Mouse (Mus musculus) neural tube, embryonic 15.5 days (tissue): ENCODE measurements at regions not wholly inside any gene's neighbourhood (a gene's known extent, or its start where the extent isn't known, plus 50 kb on each side); places are given as distances from the start of the nearest gene placed in this dataset.

Experiments
- ATAC-seq: fragments of 200-750 bp; cut with Nextera tagmentation; 2 replicates; pipeline ENCODE4 v1.8.0; 2017; ENCODE audit warnings: mild to moderate bottlenecking, moderate TSS enrichment, moderate library complexity; ENCODE audit not compliant: low FRiP score
- H3K27ac ChIP-seq: fragments of 300-500 bp; sonication (generic); replicated peaks from 2 replicates; pipeline ENCODE4 v1.5.1; 2015; ENCODE audit warnings: mild to moderate bottlenecking, inconsistent platforms
- H3K27me3 ChIP-seq: fragments of 300-500 bp; sonication (generic); replicated peaks from 2 replicates; pipeline ENCODE4 v1.6.1; 2015; ENCODE audit warnings: inconsistent platforms
- H3K36me3 ChIP-seq: fragments of 300-500 bp; sonication (generic); 2 replicates; pipeline ENCODE4 v1.6.1; 2015; ENCODE audit warnings: inconsistent platforms
- H3K4me1 ChIP-seq: fragments of 300-500 bp; sonication (generic); 2 replicates; pipeline ENCODE4 v1.6.1; 2015; ENCODE audit warnings: inconsistent platforms
- H3K4me2 ChIP-seq: fragments of 300-500 bp; sonication (generic); 2 replicates; pipeline ENCODE4 v1.6.1; 2015; ENCODE audit warnings: inconsistent platforms, mild to moderate bottlenecking, moderate library complexity
- H3K4me3 ChIP-seq: fragments of 300-500 bp; sonication (generic); replicated peaks from 2 replicates; pipeline ENCODE4 v1.5.1; 2015; ENCODE audit warnings: mild to moderate bottlenecking, inconsistent platforms
- H3K9ac ChIP-seq: fragments of 300-500 bp; sonication (generic); replicated peaks from 2 replicates; pipeline ENCODE4 v1.6.1; 2015; ENCODE audit warnings: mild to moderate bottlenecking, inconsistent platforms
- H3K9me3 ChIP-seq: fragments of 300-500 bp; sonication (generic); replicated peaks from 2 replicates; pipeline ENCODE4 v1.6.1; 2016; ENCODE audit warnings: inconsistent platforms
- WGBS: fragments of 180-500 bp; shearing (Covaris S2); methylation state at CpG from one replicate; pipeline ENCODE4 v1.1.7; 2015; ENCODE audit warnings: mixed read lengths; 5-methylcytosine and 5-hydroxymethylcytosine counted together

DNA sequence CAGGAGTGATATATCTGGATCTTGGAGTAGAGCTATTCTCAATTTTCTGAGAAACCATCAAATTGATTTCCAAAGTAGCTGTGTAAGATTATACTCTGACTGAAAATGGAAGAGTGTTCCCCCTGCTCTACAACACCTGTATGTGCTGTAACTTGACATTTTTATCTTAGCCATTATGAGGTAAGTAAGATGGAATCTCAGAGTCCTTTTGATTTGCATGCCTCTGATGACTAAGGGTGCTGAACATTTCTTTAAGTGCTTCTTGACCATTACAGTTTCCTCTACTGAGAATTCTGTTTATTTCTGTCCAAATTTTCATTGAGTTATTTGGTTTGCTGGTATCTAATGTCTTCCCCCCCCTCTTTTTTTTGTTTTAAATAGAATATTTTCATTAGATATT lies 343.0 kb downstream of the Adcyap1 start:
- no peak overlapping the region for H3K27ac ChIP-seq

GRCm38 (mm10) chr17:93550339-93550738 lies 351.5 kb downstream of the Adcyap1 start:
- Histone ChIP-seq H3K27ac (no peak overlapping the region), H3K4me3 (no peak overlapping the region), H3K4me2 (no peak overlapping the region), H3K4me1 (no peaks in the 10 kb centered on the region), H3K27me3 (no peaks in the 10 kb centered on the region), H3K9me3 (no peaks in the 10 kb centered on the region), H3K36me3 (no peaks in the 10 kb centered on the region), H3K9ac (no peak overlapping the region)
- ATAC-seq = no peak

More for the DNA sequence above, 343.0 kb downstream of the Adcyap1 start:
- Histone ChIP-seq H3K9me3 (no peaks in the 10 kb centered on the region), H3K4me2 (no peak overlapping the region), H3K4me1 (no peaks in the 10 kb centered on the region), H3K9ac (no peak overlapping the region), H3K27me3 (no peaks in the 10 kb centered on the region), H3K36me3 (no peaks in the 10 kb centered on the region), H3K4me3 (no peak overlapping the region)
- no peak for ATAC-seq

DNA sequence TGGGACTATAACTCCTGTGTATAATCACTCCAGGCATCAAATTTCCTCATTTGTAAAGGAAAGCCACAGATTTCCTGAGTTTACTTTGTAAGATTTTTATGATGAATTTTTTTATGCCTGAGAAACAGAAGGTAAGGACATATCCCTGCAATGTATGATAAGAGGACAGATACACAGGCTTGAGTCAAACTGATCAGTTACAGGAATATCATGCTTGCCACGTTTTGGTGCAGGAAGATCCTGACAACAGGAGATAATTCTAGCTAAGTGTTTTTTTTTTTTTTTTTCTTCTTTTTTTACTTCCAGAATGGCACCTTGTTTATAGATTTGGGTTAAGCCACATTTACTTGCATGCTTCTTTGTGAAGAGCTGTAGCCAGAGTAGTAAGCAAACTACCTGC lies 357.1 kb downstream of the Adcyap1 start:
- no peaks in the 10 kb centered on the region for H3K4me1 ChIP-seq
- no peak overlapping the region for H3K4me2 ChIP-seq
- no peak overlapping the region for H3K4me3 ChIP-seq
- H3K9me3 ChIP-seq = no peaks in the 10 kb centered on the region
- no peaks in the 10 kb centered on the region for H3K36me3 ChIP-seq
- ATAC-seq = no peak
- WGBS = 74% methylated on average over 1 of the region's 1 CpGs
- H3K27me3 ChIP-seq = no peaks in the 10 kb centered on the region
- no peak overlapping the region for H3K9ac ChIP-seq
- H3K27ac ChIP-seq = no peak overlapping the region

- 56% methylated on average over 1 of the region's 1 CpGs for WGBS
- no peak overlapping the region for H3K27ac ChIP-seq
- ATAC-seq = no peak
- no peak overlapping the region for H3K9ac ChIP-seq
- no peak overlapping the region for H3K4me3 ChIP-seq
- H3K36me3 ChIP-seq = no peaks in the 10 kb centered on the region
- no peak overlapping the region for H3K4me2 ChIP-seq
- no peaks in the 10 kb centered on the region for H3K9me3 ChIP-seq
- H3K4me1 ChIP-seq = no peaks in the 10 kb centered on the region
- H3K27me3 ChIP-seq = no peaks in the 10 kb centered on the region
These were observed 364.5 kb downstream of the Adcyap1 start for GRCm38 (mm10) chr17:93563277-93563772.

DNA sequence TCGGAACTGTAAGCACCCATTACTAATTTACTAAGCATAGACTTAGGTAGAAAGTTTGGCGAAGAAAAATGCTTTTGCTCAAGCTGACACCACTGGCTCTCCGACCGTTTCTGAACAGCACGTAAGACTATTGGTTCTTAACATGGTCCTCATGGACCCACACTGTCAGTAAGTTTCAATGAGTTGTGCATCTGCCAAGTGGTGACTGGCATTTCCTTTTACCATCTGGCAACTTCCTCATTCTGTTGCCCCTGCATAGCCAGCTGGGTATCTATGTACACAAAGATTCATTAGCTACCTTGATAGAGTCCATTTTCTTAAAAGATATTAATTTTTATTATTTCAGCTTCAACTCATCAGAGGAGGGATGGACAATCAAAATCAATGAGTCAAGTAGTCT lies 381.2 kb downstream of the Adcyap1 start:
- Histone ChIP-seq H3K9ac (no peak overlapping the region), H3K4me2 (no peak overlapping the region), H3K27me3 (no peaks in the 10 kb centered on the region), H3K27ac (no peak overlapping the region), H3K4me3 (no peak overlapping the region), H3K9me3 (no peaks in the 10 kb centered on the region), H3K36me3 (no peaks in the 10 kb centered on the region), H3K4me1 (no peaks in the 10 kb centered on the region)
- no peak for ATAC-seq
- WGBS = 88% methylated on average over 5 of the region's 5 CpGs

- Histone ChIP-seq H3K36me3 (no peaks in the 10 kb centered on the region), H3K9me3 (no peaks in the 10 kb centered on the region), H3K27ac (no peak overlapping the region), H3K4me1 (no peaks in the 10 kb centered on the region), H3K9ac (no peak overlapping the region), H3K4me3 (no peak overlapping the region), H3K4me2 (no peak overlapping the region), H3K27me3 (no peaks in the 10 kb centered on the region)
- ATAC-seq = no peak
- 94% methylated on average over 2 of the region's 2 CpGs for WGBS
These were observed 399.4 kb downstream of the Adcyap1 start for GRCm38 (mm10) chr17:93598181-93598685.

GRCm38 (mm10) chr17:93600236-93600635 lies 401.4 kb downstream of the Adcyap1 start:
- H3K4me1 ChIP-seq = no peaks in the 10 kb centered on the region
- 83% methylated on average over 3 of the region's 3 CpGs for WGBS

DNA sequence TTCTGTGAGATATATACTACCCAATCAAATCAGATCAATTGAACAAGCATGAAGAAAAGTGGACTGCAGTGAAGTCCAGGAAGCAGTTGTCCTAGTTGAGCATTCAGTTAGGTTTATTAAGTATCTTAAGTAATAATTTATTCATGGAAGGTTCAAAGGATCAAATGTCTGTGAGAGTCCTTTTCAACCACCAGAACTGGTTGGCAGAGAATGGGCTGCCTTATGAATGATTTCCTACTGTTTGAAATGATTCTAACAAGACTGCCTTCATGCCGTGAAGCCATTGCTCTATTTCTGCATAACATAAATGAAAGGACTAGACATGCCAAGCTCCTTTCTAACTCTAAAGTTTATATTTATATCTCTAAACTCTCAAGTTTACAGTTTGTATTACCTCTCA lies 410.4 kb downstream of the Adcyap1 start:
- H3K4me2 ChIP-seq = no peak overlapping the region
- no peak overlapping the region for H3K4me3 ChIP-seq
- H3K4me1 ChIP-seq = no peaks in the 10 kb centered on the region
- no peak overlapping the region for H3K9ac ChIP-seq
- no peak overlapping the region for H3K27ac ChIP-seq
- 80% methylated on average over 1 of the region's 1 CpGs for WGBS
- no peaks in the 10 kb centered on the region for H3K27me3 ChIP-seq
- ATAC-seq = no peak
- H3K36me3 ChIP-seq = no peaks in the 10 kb centered on the region
- no peaks in the 10 kb centered on the region for H3K9me3 ChIP-seq

More at GRCm38 (mm10) chr17:93600236-93600635, 401.4 kb downstream of the Adcyap1 start:
- no peak for ATAC-seq
- Histone ChIP-seq H3K4me3 (no peak overlapping the region), H3K4me2 (no peak overlapping the region), H3K27me3 (no peaks in the 10 kb centered on the region), H3K27ac (no peak overlapping the region), H3K36me3 (no peaks in the 10 kb centered on the region), H3K9ac (no peak overlapping the region), H3K9me3 (no peaks in the 10 kb centered on the region)

- no peak overlapping the region for H3K27ac ChIP-seq
- H3K4me2 ChIP-seq = no peak overlapping the region
- H3K9ac ChIP-seq = no peak overlapping the region
- WGBS = 60% methylated on average over 1 of the region's 1 CpGs
- no peaks in the 10 kb centered on the region for H3K9me3 ChIP-seq
- no peak overlapping the region for H3K4me3 ChIP-seq
- H3K36me3 ChIP-seq = no peaks in the 10 kb centered on the region
- H3K4me1 ChIP-seq = no peaks in the 10 kb centered on the region
- H3K27me3 ChIP-seq = no peaks in the 10 kb centered on the region
- ATAC-seq = no peak
These were observed 411.3 kb downstream of the Adcyap1 start for GRCm38 (mm10) chr17:93609942-93610596.
